Mouse (Mus musculus): ENCODE results near the gene Tpte. TPM values are rescaled to one million over a fixed set of nuclear protein-coding genes. Genes with fewer than 3 reads are reported as not detected.
A peak's percentile ranks its signal among the peaks of the same experiment; 100 is the strongest.
"Not testable (repeated sequence)": the region's sequence is repeated elsewhere in the genome, so short reads cannot be mapped to it uniquely, and the experiment has no call there.

Gene Tpte
- polyA plus RNA-seq, 1 experiment from 2014 or later, result not detected

GRCm38 (mm10) chr8:22264292-22264691 is 18.9 kb upstream of the Tpte start:
- Histone ChIP-seq H3K27me3 (ENCODE audit: control insufficient read depth, insufficient read depth, low read length) (no peaks in the 10 kb centered on the region), H3K4me1 (ENCODE audit: control insufficient read depth, insufficient read depth, low read length) (no peaks in the 10 kb centered on the region), H3K36me3 (ENCODE audit: control insufficient read depth, insufficient read depth, low read length) (no peaks in the 10 kb centered on the region), H3K9me3 (ENCODE audit: control insufficient read depth, low read length) (no peaks in the 10 kb centered on the region), H3K4me2 (ENCODE audit: low read depth, low read length) (no peak overlapping the region), H3K27ac (ENCODE audit: low read depth, low read length) (no peak overlapping the region), H3K9ac (replicated peaks; ENCODE audit: low read depth, low read length) (no peak overlapping the region), H3K4me3 (ENCODE audit: low read depth, low read length) (no peak overlapping the region)
- ATAC-seq (ENCODE audit: low read depth), result no peak
- 85% methylated on average over 6 of the region's 6 CpGs for WGBS

DNA sequence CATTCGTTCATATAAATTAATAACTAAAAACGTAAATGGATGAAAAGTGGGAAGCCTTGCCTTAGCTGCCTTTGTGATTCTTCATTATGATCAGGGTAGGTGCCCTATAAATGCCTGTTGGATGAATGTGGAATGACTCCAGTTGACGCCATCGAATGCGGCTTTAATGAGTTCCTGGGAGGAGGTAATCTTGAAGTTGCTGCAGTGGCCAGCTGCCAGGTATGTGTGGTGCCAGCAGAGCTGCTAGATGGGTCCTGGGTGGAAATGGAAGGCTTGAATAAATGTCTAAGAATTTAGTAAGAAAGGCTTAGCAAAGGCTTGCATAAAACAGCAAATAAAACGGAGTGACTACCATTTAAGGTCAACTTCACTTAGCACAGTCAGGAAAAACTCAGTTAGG is 18.5 kb upstream of the Tpte start:
- Histone ChIP-seq H3K4me3 (ENCODE audit: low read depth, low read length) (no peak overlapping the region), H3K27ac (ENCODE audit: low read depth, low read length) (no peak overlapping the region), H3K9me3 (ENCODE audit: control insufficient read depth, low read length) (no peaks in the 10 kb centered on the region), H3K4me2 (ENCODE audit: low read depth, low read length) (no peak overlapping the region), H3K36me3 (ENCODE audit: control insufficient read depth, insufficient read depth, low read length) (no peaks in the 10 kb centered on the region), H3K27me3 (ENCODE audit: control insufficient read depth, insufficient read depth, low read length) (no peaks in the 10 kb centered on the region), H3K4me1 (ENCODE audit: control insufficient read depth, insufficient read depth, low read length) (no peaks in the 10 kb centered on the region), H3K9ac (replicated peaks; ENCODE audit: low read depth, low read length) (no peak overlapping the region)
- no peak for ATAC-seq (ENCODE audit: low read depth)
- WGBS, result 85% methylated on average over 6 of the region's 6 CpGs

- 94% methylated on average over 1 of the region's 1 CpGs for WGBS
- no peaks in the 10 kb centered on the region for H3K27me3 ChIP-seq (ENCODE audit: control insufficient read depth, insufficient read depth, low read length)
These were observed 18.0 kb upstream of the Tpte start for GRCm38 (mm10) chr8:22265194-22265593.

GRCm38 (mm10) chr8:22266809-22267208 is 16.4 kb upstream of the Tpte start:
- WGBS, result 94% methylated on average over 3 of the region's 3 CpGs
- no peaks in the 10 kb centered on the region for H3K9me3 ChIP-seq (ENCODE audit: control insufficient read depth, low read length)

More at GRCm38 (mm10) chr8:22265194-22265593, 18.0 kb upstream of the Tpte start:
- Histone ChIP-seq H3K4me2 (ENCODE audit: low read depth, low read length) (no peak overlapping the region), H3K9me3 (ENCODE audit: control insufficient read depth, low read length) (no peaks in the 10 kb centered on the region), H3K27ac (ENCODE audit: low read depth, low read length) (no peak overlapping the region), H3K9ac (replicated peaks; ENCODE audit: low read depth, low read length) (no peak overlapping the region), H3K4me3 (ENCODE audit: low read depth, low read length) (no peak overlapping the region), H3K36me3 (ENCODE audit: control insufficient read depth, insufficient read depth, low read length) (no peaks in the 10 kb centered on the region), H3K4me1 (ENCODE audit: control insufficient read depth, insufficient read depth, low read length) (no peaks in the 10 kb centered on the region)
- ATAC-seq (ENCODE audit: low read depth), result no peak

GRCm38 (mm10) chr8:22273142-22273541 is 10.1 kb upstream of the Tpte start:
- H3K4me1 ChIP-seq (ENCODE audit: control insufficient read depth, insufficient read depth, low read length), result no peaks in the 10 kb centered on the region
- no peaks in the 10 kb centered on the region for H3K9me3 ChIP-seq (ENCODE audit: control insufficient read depth, low read length)
- no peak overlapping the region for H3K27ac ChIP-seq (ENCODE audit: low read depth, low read length)
- 87% methylated on average over 3 of the region's 3 CpGs for WGBS
- no peak for ATAC-seq (ENCODE audit: low read depth)
- H3K27me3 ChIP-seq (ENCODE audit: control insufficient read depth, insufficient read depth, low read length), result no peaks in the 10 kb centered on the region
- no peak overlapping the region for H3K9ac ChIP-seq (replicated peaks; ENCODE audit: low read depth, low read length)
- no peak overlapping the region for H3K4me3 ChIP-seq (ENCODE audit: low read depth, low read length)
- no peak overlapping the region for H3K4me2 ChIP-seq (ENCODE audit: low read depth, low read length)
- H3K36me3 ChIP-seq (ENCODE audit: control insufficient read depth, insufficient read depth, low read length), result no peaks in the 10 kb centered on the region

More at GRCm38 (mm10) chr8:22266809-22267208, 16.4 kb upstream of the Tpte start:
- no peak overlapping the region for H3K9ac ChIP-seq (replicated peaks; ENCODE audit: low read depth, low read length)
- no peak overlapping the region for H3K4me2 ChIP-seq (ENCODE audit: low read depth, low read length)
- H3K27ac ChIP-seq (ENCODE audit: low read depth, low read length), result no peak overlapping the region
- H3K27me3 ChIP-seq (ENCODE audit: control insufficient read depth, insufficient read depth, low read length), result no peaks in the 10 kb centered on the region
- ATAC-seq (ENCODE audit: low read depth), result no peak
- H3K4me1 ChIP-seq (ENCODE audit: control insufficient read depth, insufficient read depth, low read length), result no peaks in the 10 kb centered on the region
- no peaks in the 10 kb centered on the region for H3K36me3 ChIP-seq (ENCODE audit: control insufficient read depth, insufficient read depth, low read length)
- no peak overlapping the region for H3K4me3 ChIP-seq (ENCODE audit: low read depth, low read length)

- no peak overlapping the region for H3K27ac ChIP-seq (ENCODE audit: low read depth, low read length)
- no peak overlapping the region for H3K4me3 ChIP-seq (ENCODE audit: low read depth, low read length)
- no peaks in the 10 kb centered on the region for H3K4me1 ChIP-seq (ENCODE audit: control insufficient read depth, insufficient read depth, low read length)
- ATAC-seq (ENCODE audit: low read depth), result no peak
- WGBS, result 73% methylated on average over 10 of the region's 10 CpGs
- no peaks in the 10 kb centered on the region for H3K9me3 ChIP-seq (ENCODE audit: control insufficient read depth, low read length)
- no peak overlapping the region for H3K4me2 ChIP-seq (ENCODE audit: low read depth, low read length)
- no peaks in the 10 kb centered on the region for H3K27me3 ChIP-seq (ENCODE audit: control insufficient read depth, insufficient read depth, low read length)
- H3K36me3 ChIP-seq (ENCODE audit: control insufficient read depth, insufficient read depth, low read length), result no peaks in the 10 kb centered on the region
- no peak overlapping the region for H3K9ac ChIP-seq (replicated peaks; ENCODE audit: low read depth, low read length)
These were observed 8.6 kb upstream of the Tpte start for GRCm38 (mm10) chr8:22274641-22275040.

DNA sequence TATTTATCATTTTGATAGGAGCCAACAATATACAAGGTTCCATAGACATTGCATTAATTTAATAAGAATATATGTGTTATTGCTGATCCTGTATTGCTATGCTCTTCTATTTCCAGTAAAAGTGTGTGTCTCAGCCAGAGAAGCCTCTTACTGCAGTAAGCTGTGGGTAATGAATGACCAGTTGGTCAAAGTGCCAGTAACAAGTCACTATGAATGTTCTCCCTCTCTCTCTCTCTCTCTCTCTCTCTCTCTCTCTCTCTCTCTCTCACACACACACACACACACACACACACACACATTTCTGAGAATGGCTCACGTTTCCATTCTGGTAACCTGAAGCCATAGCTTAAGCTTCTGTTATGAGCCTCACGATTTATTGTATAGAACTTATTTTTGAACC is 19.1 kb downstream of the Tpte start:
- H3K4me1 ChIP-seq (ENCODE audit: control insufficient read depth, insufficient read depth, low read length), result no peaks in the 10 kb centered on the region
- no peak overlapping the region for H3K9ac ChIP-seq (replicated peaks; ENCODE audit: low read depth, low read length)
- WGBS, result 43% methylated on average over 2 of the region's 2 CpGs
- no peak overlapping the region for H3K4me2 ChIP-seq (ENCODE audit: low read depth, low read length)
- no peak overlapping the region for H3K4me3 ChIP-seq (ENCODE audit: low read depth, low read length)
- H3K36me3 ChIP-seq (ENCODE audit: control insufficient read depth, insufficient read depth, low read length), result no peaks in the 10 kb centered on the region
- H3K27ac ChIP-seq (ENCODE audit: low read depth, low read length), result no peak overlapping the region
- H3K27me3 ChIP-seq (ENCODE audit: control insufficient read depth, insufficient read depth, low read length), result no peaks in the 10 kb centered on the region
- no peak for ATAC-seq (ENCODE audit: low read depth)
- H3K9me3 ChIP-seq (ENCODE audit: control insufficient read depth, low read length), result no peaks in the 10 kb centered on the region

DNA sequence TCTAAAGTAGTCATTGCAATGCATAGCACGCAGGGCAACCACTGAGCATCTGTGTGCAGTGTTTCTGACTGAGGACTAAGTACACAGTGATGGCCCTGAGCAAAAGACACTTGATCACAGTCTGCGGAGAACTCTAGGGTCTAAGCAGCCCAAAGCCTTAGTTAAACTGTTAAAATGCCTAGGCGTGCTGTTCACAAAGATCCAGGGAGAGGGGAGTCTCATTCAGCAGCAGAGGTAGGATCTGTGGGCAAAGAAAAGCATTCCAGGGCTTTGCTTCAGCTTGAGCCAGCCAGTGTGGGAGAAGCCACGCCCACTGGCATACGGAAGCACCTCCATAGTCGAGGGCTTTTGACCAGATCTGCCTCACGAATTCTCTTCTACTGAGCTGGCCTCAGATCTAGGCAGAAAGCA is 19.7 kb downstream of the Tpte start:
- Histone ChIP-seq H3K36me3 (ENCODE audit: control insufficient read depth, insufficient read depth, low read length) (no peaks in the 10 kb centered on the region), H3K9me3 (ENCODE audit: control insufficient read depth, low read length) (no peaks in the 10 kb centered on the region), H3K27ac (ENCODE audit: low read depth, low read length) (no peak overlapping the region), H3K27me3 (ENCODE audit: control insufficient read depth, insufficient read depth, low read length) (no peaks in the 10 kb centered on the region), H3K4me3 (ENCODE audit: low read depth, low read length) (peak overlapping the region; percentile 2; the same call in 1 of the 2 replicates), H3K9ac (replicated peaks; ENCODE audit: low read depth, low read length) (no peak overlapping the region), H3K4me2 (ENCODE audit: low read depth, low read length) (peak overlapping the region; percentile 25), H3K4me1 (ENCODE audit: control insufficient read depth, insufficient read depth, low read length) (no peaks in the 10 kb centered on the region)
- ATAC-seq (ENCODE audit: low read depth), result peak; percentile 92
- 18% methylated on average over 7 of the region's 7 CpGs for WGBS

- 91% methylated on average over 8 of the region's 9 CpGs for WGBS
- not testable (repeated sequence) for H3K4me1 ChIP-seq (ENCODE audit: control insufficient read depth, insufficient read depth, low read length); H3K4me3 ChIP-seq (ENCODE audit: low read depth, low read length); H3K9me3 ChIP-seq (ENCODE audit: control insufficient read depth, low read length); H3K4me2 ChIP-seq (ENCODE audit: low read depth, low read length); H3K9ac ChIP-seq (replicated peaks; ENCODE audit: low read depth, low read length); H3K27me3 ChIP-seq (ENCODE audit: control insufficient read depth, insufficient read depth, low read length); ATAC-seq (ENCODE audit: low read depth); H3K36me3 ChIP-seq (ENCODE audit: control insufficient read depth, insufficient read depth, low read length); H3K27ac ChIP-seq (ENCODE audit: low read depth, low read length)
These were observed 20.8 kb downstream of the Tpte start for GRCm38 (mm10) chr8:22304045-22304444.

- H3K4me3 ChIP-seq (ENCODE audit: low read depth, low read length), result no peak overlapping the region
- no peak overlapping the region for H3K9ac ChIP-seq (replicated peaks; ENCODE audit: low read depth, low read length)
- H3K27ac ChIP-seq (ENCODE audit: low read depth, low read length), result no peak overlapping the region
- H3K36me3 ChIP-seq (ENCODE audit: control insufficient read depth, insufficient read depth, low read length), result no peaks in the 10 kb centered on the region
- H3K4me1 ChIP-seq (ENCODE audit: control insufficient read depth, insufficient read depth, low read length), result no peaks in the 10 kb centered on the region
- ATAC-seq (ENCODE audit: low read depth), result no peak
- no peak overlapping the region for H3K4me2 ChIP-seq (ENCODE audit: low read depth, low read length)
- 75% methylated on average over 10 of the region's 10 CpGs for WGBS
- H3K9me3 ChIP-seq (ENCODE audit: control insufficient read depth, low read length), result no peaks in the 10 kb centered on the region
- no peaks in the 10 kb centered on the region for H3K27me3 ChIP-seq (ENCODE audit: control insufficient read depth, insufficient read depth, low read length)
These were observed 23.8 kb downstream of the Tpte start for GRCm38 (mm10) chr8:22306999-22307398.

Measured in neural tube, embryonic 14.5 days (tissue).